9 mouse cellular contexts compared by ENCODE assay signal in genomic region chr14:25594611-25595010, GRCm38 (mm10).
DNase-seq lines count a peak whose midpoint lies in the region; ATAC-seq and TF ChIP-seq lines count a peak whose summit lies in the region.
"Had no signal": no experiment of that assay in that cellular context is flagged by ENCODE, and none has a peak within 500 bp of the region (broad histone marks: within the 10 kb centered on the region; RNA-seq: fewer than 3 reads in every experiment).

No protein-coding gene starts in this region.

- H3K27me3 ChIP-seq in hindbrain, embryonic 13.5 days, result no peaks in the 10 kb centered on the region
- no peaks in the 10 kb centered on the region for H3K27me3 ChIP-seq in limb, embryonic 10.5 days (ENCODE audit: low read depth, poor library complexity, severe bottlenecking)
- H3K27me3 ChIP-seq: Patski had no signal

- peaks cover 29% of the 10 kb centered on the region for H3K36me3 ChIP-seq in hindbrain, embryonic 13.5 days
- H3K36me3 ChIP-seq in limb, embryonic 10.5 days, result peaks cover 90% of the 10 kb centered on the region

- peak overlapping the region; percentile 81 for H3K27ac ChIP-seq in hindbrain, embryonic 13.5 days
- H3K27ac ChIP-seq in limb, embryonic 10.5 days, result peak overlapping the region; percentile 70
- no peak overlapping the region for H3K27ac ChIP-seq in gastrocnemius, adult 2 months

- no peak for TF ChIP-seq CTCF in gastrocnemius, adult 2 months (IDR thresholded peaks at IDR 0.05)

- ATAC-seq in hindbrain, embryonic 13.5 days (ENCODE audit: low FRiP score), result no peak
- ATAC-seq: Patski had no signal

- H3K4me3 ChIP-seq in hindbrain, embryonic 13.5 days, result no peak overlapping the region
- H3K4me3 ChIP-seq in limb, embryonic 10.5 days, result no peak overlapping the region
- H3K4me3 ChIP-seq in gastrocnemius, adult 2 months, result no peak overlapping the region

- H3K9me3 ChIP-seq in hindbrain, embryonic 13.5 days, result no peaks in the 10 kb centered on the region
- no peaks in the 10 kb centered on the region for H3K9me3 ChIP-seq in limb, embryonic 10.5 days (replicated peaks)

- H3K9ac ChIP-seq in hindbrain, embryonic 13.5 days, result peak overlapping the region; percentile 43; the same call in 1 of the 2 replicates

- 61% methylated on average over 4 of the region's 4 CpGs for WGBS in hindbrain, embryonic 13.5 days
- WGBS in limb, embryonic 10.5 days, result 39% methylated on average over 4 of the region's 4 CpGs

- no peak overlapping the region for H3K4me2 ChIP-seq in hindbrain, embryonic 13.5 days

- H3K4me1 ChIP-seq in hindbrain, embryonic 13.5 days (replicated peaks), result peaks cover 57% of the 10 kb centered on the region
- H3K4me1 ChIP-seq in limb, embryonic 10.5 days, result peaks cover 54% of the 10 kb centered on the region

- DNase-seq in thymus, postnatal 4 days, result peak; percentile 28
- DNase-seq in thymus, postnatal 10 days (ENCODE audit: low spot score in 2 of 2), result no peak
- no peak for DNase-seq in limb, embryonic 10.5 days (ENCODE audit: low spot score)
- no peak for DNase-seq in left cerebral cortex, postnatal 14 days (ENCODE audit: low spot score in 2 of 2)
- no peak for DNase-seq in gastrocnemius, adult 2 months
- no peak for DNase-seq in cerebellum, adult 8-10 months
- DNase-seq: gastrocnemius, postnatal 36 days had no signal

- intact Hi-C loops in left cerebral cortex, postnatal 14 days (cut with DNase I), result no loop called here
- intact Hi-C loops in gastrocnemius, adult 2 months (cut with DNase I), result no loop called here
